10 mouse cellular contexts compared by ENCODE assay signal in the genomic region with DNA sequence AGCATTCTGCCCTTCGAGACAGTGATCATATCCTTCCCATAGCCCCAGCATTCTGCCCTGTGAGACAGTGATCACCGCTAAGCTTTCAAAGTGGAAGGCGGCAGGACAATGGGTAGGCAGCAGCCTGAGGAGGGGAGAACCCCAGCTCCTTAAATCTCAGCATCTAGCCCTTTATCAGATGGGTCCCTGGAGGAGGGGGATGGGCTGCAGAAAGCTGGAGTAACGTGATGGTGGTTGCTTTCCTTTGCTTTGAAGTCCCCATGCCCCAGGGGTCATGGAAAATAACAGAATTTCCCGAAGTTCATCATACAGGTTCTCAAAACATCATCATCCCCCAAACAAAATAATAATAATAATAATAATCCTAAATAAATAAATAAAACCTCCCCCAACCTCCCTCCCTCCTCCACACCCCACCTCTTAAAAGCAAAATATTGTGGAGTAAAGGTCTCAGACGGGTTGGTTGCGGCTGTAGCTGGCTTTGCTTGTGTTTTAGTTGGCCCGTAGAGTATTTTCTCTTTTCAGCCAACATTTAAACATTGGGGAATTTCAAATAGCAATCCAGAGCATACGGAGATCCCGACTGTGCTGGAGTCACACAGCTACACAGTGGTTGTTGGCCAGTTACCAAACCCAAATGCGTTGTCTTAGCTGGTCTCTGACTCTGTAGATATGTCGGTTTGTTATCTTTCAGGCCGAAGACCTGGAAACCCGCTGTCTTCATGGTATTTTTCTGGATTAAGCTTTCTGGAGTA.
DNase-seq lines count a peak whose midpoint lies in the region; ATAC-seq lines count a peak whose summit lies in the region.
"Had no signal": no experiment of that assay in that cellular context is flagged by ENCODE, and none has a peak within 500 bp of the region (broad histone marks: within the 10 kb centered on the region; RNA-seq: fewer than 3 reads in every experiment).

No protein-coding gene starts in this region.

- no peak overlapping the region for H3K4me2 ChIP-seq in lung, embryonic 15.5 days
- H3K4me2 ChIP-seq in heart, embryonic 12.5 days = no peak overlapping the region
- no peak overlapping the region for H3K4me2 ChIP-seq in stomach, embryonic 16.5 days (ENCODE audit: low read depth, low read length)
- no peak overlapping the region for H3K4me2 ChIP-seq in hindbrain, embryonic 14.5 days (replicated peaks)

- peaks cover 9% of the 10 kb centered on the region; the same call in 1 of the 2 replicates for H3K4me1 ChIP-seq in lung, embryonic 15.5 days
- H3K4me1 ChIP-seq in heart, embryonic 12.5 days (replicated peaks) = 0 out of 2 replicates have a peak, but pooled peaks cover 10% of the 10 kb centered on the region
- 0 out of 2 replicates have a peak, but pooled peaks cover 3% of the 10 kb centered on the region for H3K4me1 ChIP-seq in stomach, embryonic 16.5 days (ENCODE audit: control insufficient read depth, insufficient read depth, low read length)
- no peaks in the 10 kb centered on the region for H3K4me1 ChIP-seq in hindbrain, embryonic 14.5 days (replicated peaks; ENCODE audit: control insufficient read depth, insufficient read depth, low read length)

- H3K4me3 ChIP-seq in lung, embryonic 15.5 days = no peak overlapping the region
- no peak overlapping the region for H3K4me3 ChIP-seq in heart, embryonic 12.5 days
- no peak overlapping the region for H3K4me3 ChIP-seq in stomach, embryonic 16.5 days (replicated peaks; ENCODE audit: low read length)
- H3K4me3 ChIP-seq in hindbrain, embryonic 14.5 days (replicated peaks; ENCODE audit: low read length) = no peak overlapping the region

- no peaks in the 10 kb centered on the region for H3K9me3 ChIP-seq in lung, embryonic 15.5 days
- no peaks in the 10 kb centered on the region for H3K9me3 ChIP-seq in heart, embryonic 12.5 days (replicated peaks)
- no peaks in the 10 kb centered on the region for H3K9me3 ChIP-seq in stomach, embryonic 16.5 days (replicated peaks; ENCODE audit: control insufficient read depth, low read length)
- H3K9me3 ChIP-seq in hindbrain, embryonic 14.5 days (ENCODE audit: control insufficient read depth, low read length) = no peaks in the 10 kb centered on the region

- WGBS in lung, embryonic 15.5 days = 60% methylated on average over 14 of the region's 14 CpGs
- 54% methylated on average over 14 of the region's 14 CpGs for WGBS in heart, embryonic 12.5 days
- WGBS in stomach, embryonic 16.5 days = 52% methylated on average over 14 of the region's 14 CpGs
- WGBS in hindbrain, embryonic 14.5 days = 78% methylated on average over 14 of the region's 14 CpGs

- H3K36me3 ChIP-seq in lung, embryonic 15.5 days = no peaks in the 10 kb centered on the region
- no peaks in the 10 kb centered on the region for H3K36me3 ChIP-seq in heart, embryonic 12.5 days
- no peaks in the 10 kb centered on the region for H3K36me3 ChIP-seq in stomach, embryonic 16.5 days (ENCODE audit: control insufficient read depth, insufficient read depth, low read length)
- H3K36me3 ChIP-seq in hindbrain, embryonic 14.5 days (replicated peaks; ENCODE audit: control insufficient read depth, insufficient read depth) = no peaks in the 10 kb centered on the region

- H3K27me3 ChIP-seq in lung, embryonic 15.5 days = no peaks in the 10 kb centered on the region
- no peaks in the 10 kb centered on the region for H3K27me3 ChIP-seq in heart, embryonic 12.5 days (replicated peaks)
- H3K27me3 ChIP-seq in stomach, embryonic 16.5 days (ENCODE audit: control insufficient read depth, insufficient read depth, low read length) = no peaks in the 10 kb centered on the region
- no peaks in the 10 kb centered on the region for H3K27me3 ChIP-seq in hindbrain, embryonic 14.5 days (ENCODE audit: control insufficient read depth, insufficient read depth, low read length)

- no peak overlapping the region for H3K27ac ChIP-seq in lung, embryonic 15.5 days
- no peak overlapping the region for H3K27ac ChIP-seq in heart, embryonic 12.5 days (ENCODE audit: poor library complexity, severe bottlenecking)
- no peak overlapping the region for H3K27ac ChIP-seq in stomach, embryonic 16.5 days (ENCODE audit: low read length)
- H3K27ac ChIP-seq in hindbrain, embryonic 14.5 days = no peak overlapping the region

- H3K9ac ChIP-seq in lung, embryonic 15.5 days = no peak overlapping the region
- H3K9ac ChIP-seq in heart, embryonic 12.5 days = no peak overlapping the region
- H3K9ac ChIP-seq in stomach, embryonic 16.5 days (ENCODE audit: low read length) = no peak overlapping the region
- H3K9ac ChIP-seq in hindbrain, embryonic 14.5 days = no peak overlapping the region

- no peak for DNase-seq in lung, postnatal 36 days
- DNase-seq in kidney, adult 9 months = peak; percentile 37
- no peak for DNase-seq in hindbrain, embryonic 14.5 days (ENCODE audit: low spot score)
- DNase-seq: left cerebral cortex, postnatal 4 days; thymus, adult 2 months had no signal

- ATAC-seq in lung, embryonic 15.5 days (ENCODE audit: borderline replicate concordance, extremely low read depth, low FRiP score, low TSS enrichment) = peak; percentile 60; the same call in 1 of the 2 replicates
- ATAC-seq in heart, embryonic 12.5 days (ENCODE audit: insufficient number of reproducible peaks, low FRiP score) = peak; percentile 70
- peak; percentile 64; the same call in 1 of the 2 replicates for ATAC-seq in stomach, embryonic 16.5 days (ENCODE audit: insufficient read depth, low FRiP score)
- ATAC-seq in hindbrain, embryonic 14.5 days (ENCODE audit: low FRiP score) = no peak
- no peak for ATAC-seq in erythroblast, adult 5-6 weeks (replicated peaks; ENCODE audit: low FRiP score, poor library complexity, severe bottlenecking)
- ATAC-seq: forebrain, embryonic 14.5 days had no signal

Comparison
In these comparisons a context has a peak if more than half of its experiments do, and no peak if none do; other contexts are left out.
1. ATAC-seq: peak in lung, embryonic 15.5 days (single experiment), heart, embryonic 12.5 days (single experiment) and stomach, embryonic 16.5 days (single experiment); none in hindbrain, embryonic 14.5 days (single experiment) and erythroblast, adult 5-6 weeks (single experiment).